Mouse (Mus musculus): ENCODE measurements around the gene Fsd1. TPM values are rescaled to one million over a fixed set of nuclear protein-coding genes. Genes with fewer than 3 reads are reported as not detected.
"Not testable (repeated sequence)": the region's sequence is repeated elsewhere in the genome, so short reads cannot be mapped to it uniquely, and the experiment has no call there.

The Fsd1 gene
- 0.36 TPM for polyA plus RNA-seq (2012; fragmentation: generic; extraction: Trizol)

DNA sequence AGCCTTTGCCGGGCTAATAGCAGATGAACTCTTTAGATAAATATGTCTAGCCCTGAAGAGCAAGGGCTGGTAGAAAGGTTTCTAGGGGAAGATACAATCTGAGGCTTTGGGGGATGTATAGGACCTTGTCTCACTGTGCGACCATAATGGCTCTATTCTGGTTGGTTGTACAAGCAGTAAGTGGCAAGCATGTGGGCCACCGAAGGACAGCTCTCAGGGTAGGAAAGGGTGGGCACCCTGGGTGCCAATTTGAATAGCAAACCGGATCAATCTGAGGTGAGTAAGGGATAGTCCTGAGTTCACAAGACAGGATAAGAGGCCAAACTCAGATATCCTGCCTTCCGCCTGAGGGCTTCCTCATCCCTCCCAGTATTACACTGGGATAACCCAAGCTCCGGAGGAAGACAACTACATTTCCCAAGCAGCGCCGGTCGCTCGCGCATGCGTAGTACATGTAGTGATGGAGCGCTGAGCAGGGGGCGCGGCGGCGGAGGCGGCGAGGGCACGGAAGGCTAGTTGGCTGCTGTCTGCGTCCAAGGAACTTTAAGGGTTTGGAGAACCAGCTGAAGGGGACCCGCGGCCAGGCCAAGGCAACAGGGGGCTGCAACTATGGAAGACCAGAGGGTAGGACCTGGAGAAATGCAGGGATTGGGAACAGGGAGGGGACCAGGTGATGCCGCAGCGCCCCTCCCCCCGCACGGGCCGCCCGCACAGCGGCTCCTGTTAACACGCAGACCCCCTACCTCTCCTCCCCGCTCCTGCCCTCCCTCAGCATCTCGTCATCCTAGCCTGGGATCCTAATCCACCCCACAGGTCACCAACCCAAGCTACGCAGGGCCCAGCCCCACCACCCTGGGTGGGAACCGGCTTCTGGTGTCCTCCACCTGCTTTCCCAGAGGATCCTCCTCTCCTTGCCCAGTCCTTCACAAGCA, at the start of gene Fsd1:
TSS of gene Fsd1 (plus strand) at position 480 of the 932 bp plus-strand sequence.
- Histone ChIP-seq H3K4me3 (no peak within 1 kb of the TSS), H3K4me2 (ENCODE audit: low read depth) (no peak within 1 kb of the TSS), H3K36me3 (ENCODE audit: control insufficient read depth, insufficient read depth) (no peaks in the 10 kb centered on the region), H3ac (ENCODE audit: control insufficient read depth, insufficient read length) (no peak within 1 kb of the TSS), H3K79me2 (ENCODE audit: control insufficient read depth, insufficient read depth) (no peaks in the 10 kb centered on the region), H3K27me3 (ENCODE audit: control insufficient read depth, insufficient read depth, insufficient read length) (peaks cover 40% of the 10 kb centered on the region)
- TF ChIP-seq MAX (IDR thresholded peaks at IDR 0.05; ENCODE audit: low read depth), result no peak

DNA sequence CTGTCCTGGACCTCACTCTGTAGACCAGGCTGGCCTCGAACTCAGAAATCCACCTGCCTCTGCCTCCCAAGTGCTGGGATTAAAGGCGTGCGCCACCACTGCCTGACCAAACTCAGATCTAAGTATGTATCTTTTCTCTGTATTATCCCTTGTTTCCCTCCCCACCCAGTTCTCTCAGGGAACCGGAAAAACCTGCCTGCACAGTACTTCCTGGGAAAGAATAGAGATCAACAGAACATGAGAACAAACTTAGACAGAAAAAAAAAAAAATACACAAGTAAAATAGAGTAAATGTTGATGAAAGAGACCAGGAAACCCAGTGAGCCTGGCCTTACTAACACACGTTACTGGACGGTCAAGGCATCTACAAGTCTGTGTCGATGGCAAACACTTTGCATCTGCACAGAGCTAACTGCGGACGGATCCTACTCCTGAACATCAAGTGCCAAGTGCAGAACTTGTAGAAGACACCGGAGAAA, 41.9 kb upstream of the Fsd1 start:
- not testable (repeated sequence) for H3K79me2 ChIP-seq (ENCODE audit: control insufficient read depth, insufficient read depth); H3K27me3 ChIP-seq (ENCODE audit: control insufficient read depth, insufficient read depth, insufficient read length); H3K36me3 ChIP-seq (ENCODE audit: control insufficient read depth, insufficient read depth)
- Histone ChIP-seq H3K4me3 (peak overlapping the region; percentile 53), H3K4me2 (ENCODE audit: low read depth) (peak overlapping the region; percentile 80), H3ac (ENCODE audit: control insufficient read depth, insufficient read length) (peak overlapping the region; percentile 78)

DNA sequence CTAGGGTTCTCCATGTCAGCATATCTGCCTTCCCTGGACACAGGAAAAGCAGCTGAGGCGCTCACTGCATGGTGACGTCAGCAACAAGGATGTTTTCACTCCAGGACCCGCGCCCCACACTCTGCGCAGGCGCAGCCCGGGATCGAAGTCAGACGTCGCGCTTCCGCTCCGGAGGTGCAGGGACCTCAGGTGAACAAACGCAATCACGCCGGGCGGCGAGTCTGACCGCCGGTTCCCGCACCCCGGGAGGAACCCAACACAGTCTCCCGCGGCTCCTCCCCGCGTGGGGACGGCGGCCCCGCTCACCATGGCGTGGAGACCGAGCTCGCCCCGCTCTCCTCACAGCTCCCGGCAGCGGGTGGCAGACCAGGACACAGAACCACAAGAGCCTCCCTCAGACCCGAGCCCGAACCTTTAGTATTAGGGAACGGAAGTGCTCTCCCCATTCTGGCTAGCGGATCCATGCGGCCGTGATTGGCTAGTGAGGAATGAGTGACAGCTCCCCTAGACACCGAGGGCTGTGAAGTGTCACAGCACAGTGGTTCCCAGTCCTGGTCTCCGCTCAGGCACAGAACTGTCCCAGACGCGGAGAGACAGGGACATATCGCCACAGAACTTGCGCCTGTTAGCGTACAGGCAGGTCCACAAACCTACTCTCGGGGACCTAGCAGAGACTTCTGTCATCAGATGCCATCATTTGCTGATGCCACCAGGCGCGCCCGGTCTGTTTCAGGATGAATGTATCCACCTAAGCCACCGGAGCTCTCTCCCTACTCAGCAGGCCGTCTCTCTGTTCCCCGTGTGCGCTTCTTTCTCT, 41.2 kb upstream of the Fsd1 start:
- Histone ChIP-seq H3K4me3 (peak overlapping the region; percentile 53), H3ac (ENCODE audit: control insufficient read depth, insufficient read length) (peak overlapping the region; percentile 78), H3K4me2 (ENCODE audit: low read depth) (peak overlapping the region; percentile 80)
- H3K36me3 ChIP-seq (ENCODE audit: control insufficient read depth, insufficient read depth); H3K79me2 ChIP-seq (ENCODE audit: control insufficient read depth, insufficient read depth); H3K27me3 ChIP-seq (ENCODE audit: control insufficient read depth, insufficient read depth, insufficient read length): not testable (repeated sequence)
- TF ChIP-seq POLR2A (IDR thresholded peaks at IDR 0.05; ENCODE audit: insufficient read length, low read depth), result peak; percentile 64
- TF ChIP-seq MYOD1 (IDR thresholded peaks at IDR 0.05; ENCODE audit: control insufficient read depth in 1 of 3, insufficient read length in 2 of 3, low read depth in 2 of 3), result peak in 1 of 3 experiments; percentile 1
- TF ChIP-seq POLR2AphosphoS2 (IDR thresholded peaks at IDR 0.05; ENCODE audit: insufficient read length, low read depth), result peak; percentile 67

DNA sequence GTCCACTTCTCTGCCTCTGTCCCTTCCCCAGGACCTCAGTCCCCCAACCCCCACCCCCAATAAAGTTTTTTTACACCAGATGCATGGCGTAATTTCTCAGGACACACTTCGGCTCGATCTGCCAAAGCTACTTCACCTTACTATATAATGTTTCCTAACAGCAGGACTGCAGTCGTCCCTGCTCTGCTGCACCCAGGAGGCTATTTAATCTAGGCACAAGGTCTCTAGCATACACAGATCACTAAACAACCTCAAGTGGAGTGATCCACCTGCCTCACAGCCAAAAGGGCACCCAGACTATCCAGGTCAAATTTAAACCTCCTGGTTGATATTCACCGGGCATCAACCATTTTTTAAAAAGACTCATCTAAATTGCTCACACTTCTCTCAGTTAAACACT, 40.6 kb upstream of the Fsd1 start:
- no peak for TF ChIP-seq TCF12 (IDR thresholded peaks at IDR 0.05; ENCODE audit: insufficient read depth, poor library complexity, severe bottlenecking)
- TF ChIP-seq MAX (IDR thresholded peaks at IDR 0.05; ENCODE audit: low read depth), result no peak
- TF ChIP-seq USF1 (IDR thresholded peaks at IDR 0.05; ENCODE audit: low read depth), result no peak
- TF ChIP-seq E2F4 (IDR thresholded peaks at IDR 0.05; ENCODE audit: insufficient read depth), result no peak
- Histone ChIP-seq H3K27me3 (ENCODE audit: control insufficient read depth, insufficient read depth, insufficient read length) (peaks cover 4% of the 10 kb centered on the region), H3K4me3 (peak overlapping the region; percentile 53), H3ac (ENCODE audit: control insufficient read depth, insufficient read length) (peak overlapping the region; percentile 78), H3K79me2 (ENCODE audit: control insufficient read depth, insufficient read depth) (no peaks in the 10 kb centered on the region), H3K4me2 (ENCODE audit: low read depth) (peak overlapping the region; percentile 80), H3K36me3 (ENCODE audit: control insufficient read depth, insufficient read depth) (no peaks in the 10 kb centered on the region)

DNA sequence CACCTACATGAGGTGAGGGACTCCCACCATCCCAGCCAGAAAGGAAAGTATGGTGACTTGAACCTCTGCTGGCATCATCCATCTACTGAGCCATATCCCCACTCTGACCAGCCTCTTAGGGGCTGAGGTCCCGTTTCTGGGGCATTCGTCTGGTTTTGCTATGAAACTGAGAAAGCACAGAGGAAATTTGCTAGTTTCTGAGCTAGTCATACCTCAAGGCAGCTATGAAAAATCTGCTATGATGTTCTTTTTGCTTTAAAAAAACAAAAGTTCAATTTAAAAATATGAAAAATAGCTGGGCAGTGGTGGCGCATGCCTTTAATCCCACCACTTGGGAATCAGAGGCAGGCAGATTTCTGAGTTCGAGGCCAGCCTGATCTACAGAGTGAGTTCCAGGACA, 37.7 kb upstream of the Fsd1 start:
- H3ac ChIP-seq (ENCODE audit: control insufficient read depth, insufficient read length), result no peak overlapping the region
- no peak overlapping the region for H3K4me2 ChIP-seq (ENCODE audit: low read depth)
- no peak overlapping the region for H3K4me3 ChIP-seq
- no peaks in the 10 kb centered on the region for H3K79me2 ChIP-seq (ENCODE audit: control insufficient read depth, insufficient read depth)
- TF ChIP-seq MYOG (IDR thresholded peaks at IDR 0.05; ENCODE audit: control insufficient read depth in 1 of 3, insufficient read depth in 1 of 3, insufficient read length in 2 of 3, low read depth in 2 of 3) (no peak), MYOD1 (IDR thresholded peaks at IDR 0.05; ENCODE audit: control insufficient read depth in 1 of 3, insufficient read length in 2 of 3, low read depth in 2 of 3) (no peak)
- H3K27me3 ChIP-seq (ENCODE audit: control insufficient read depth, insufficient read depth, insufficient read length), result peaks cover 22% of the 10 kb centered on the region
- no peaks in the 10 kb centered on the region for H3K36me3 ChIP-seq (ENCODE audit: control insufficient read depth, insufficient read depth)

DNA sequence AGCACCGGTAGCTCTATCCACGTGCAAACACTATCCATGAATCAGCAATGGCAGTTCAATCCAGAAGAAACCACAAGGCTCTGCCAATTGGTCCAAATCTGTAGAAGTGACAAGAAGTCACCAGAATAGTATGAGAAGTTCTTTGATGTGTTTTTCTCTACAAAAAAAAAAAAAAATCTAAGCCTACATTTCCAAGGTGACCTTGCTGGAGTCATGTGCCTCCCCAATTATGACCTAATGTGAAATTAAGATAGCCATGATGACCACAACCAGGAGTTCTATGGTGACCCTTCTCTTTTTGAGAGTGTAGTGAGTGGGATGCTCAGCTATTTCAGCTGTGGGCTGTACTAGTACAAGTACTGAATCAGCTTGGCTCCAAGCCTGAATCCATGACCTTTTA, 36.9 kb upstream of the Fsd1 start, which contains the start of gene Zfp119b:
TSS of gene Zfp119b (minus strand) at position 101 of the 400 bp plus-strand sequence.
- no peaks in the 10 kb centered on the region for H3K79me2 ChIP-seq (ENCODE audit: control insufficient read depth, insufficient read depth)
- H3K36me3 ChIP-seq (ENCODE audit: control insufficient read depth, insufficient read depth), result no peaks in the 10 kb centered on the region
- peaks cover 30% of the 10 kb centered on the region for H3K27me3 ChIP-seq (ENCODE audit: control insufficient read depth, insufficient read depth, insufficient read length)
- TF ChIP-seq CEBPB (IDR thresholded peaks at IDR 0.05; ENCODE audit: insufficient read depth, poor library complexity, severe bottlenecking) (no peak), E2F4 (IDR thresholded peaks at IDR 0.05; ENCODE audit: insufficient read depth) (no peak), MYOD1 (IDR thresholded peaks at IDR 0.05; ENCODE audit: control insufficient read depth in 1 of 3, insufficient read length in 2 of 3, low read depth in 2 of 3) (no peak), MYOG (IDR thresholded peaks at IDR 0.05; ENCODE audit: control insufficient read depth in 1 of 3, insufficient read depth in 1 of 3, insufficient read length in 2 of 3, low read depth in 2 of 3) (no peak), USF1 (IDR thresholded peaks at IDR 0.05; ENCODE audit: low read depth) (no peak), TCF3 (IDR thresholded peaks at IDR 0.05; ENCODE audit: insufficient read length, low read depth) (no peak), MAX (IDR thresholded peaks at IDR 0.05; ENCODE audit: low read depth) (no peak), TCF12 (IDR thresholded peaks at IDR 0.05; ENCODE audit: insufficient read depth, poor library complexity, severe bottlenecking) (no peak), SRF (IDR thresholded peaks at IDR 0.05; ENCODE audit: control insufficient read depth, insufficient read length, low read depth) (no peak), POLR2A (IDR thresholded peaks at IDR 0.05; ENCODE audit: insufficient read length, low read depth) (no peak), REST (IDR thresholded peaks at IDR 0.05; ENCODE audit: insufficient read depth, insufficient read length) (no peak), POLR2AphosphoS2 (IDR thresholded peaks at IDR 0.05; ENCODE audit: insufficient read length, low read depth) (no peak)
- H3K4me3 ChIP-seq, result no peak within 1 kb of the TSS
- H3K4me2 ChIP-seq (ENCODE audit: low read depth), result no peak within 1 kb of the TSS
- H3ac ChIP-seq (ENCODE audit: control insufficient read depth, insufficient read length), result no peak within 1 kb of the TSS

Data from myocyte (in vitro differentiated cells).